Mouse (Mus musculus) midbrain, embryonic 13.5 days (tissue): ENCODE results near the gene Ntmt1. TPM values are rescaled to one million over a fixed set of nuclear protein-coding genes. Genes with fewer than 3 reads are reported as not detected.
A peak's percentile ranks its signal among the peaks of the same experiment; 100 is the strongest.

Source experiments
- ATAC-seq: fragments of 200-750 bp; cut with Nextera tagmentation; 2 replicates; pipeline ENCODE4 v1.8.0; 2017; ENCODE audit warnings: mild to moderate bottlenecking, moderate TSS enrichment, moderate library complexity
- H3K27ac ChIP-seq: fragments of 300-500 bp; sonication (generic); 2 replicates; pipeline ENCODE4 v1.5.1; 2015; ENCODE audit warnings: inconsistent platforms, mild to moderate bottlenecking, moderate library complexity
- H3K27me3 ChIP-seq: fragments of 300-500 bp; sonication (generic); 2 replicates; pipeline ENCODE4 v1.6.1; 2015; ENCODE audit warnings: mild to moderate bottlenecking, inconsistent platforms
- H3K36me3 ChIP-seq: fragments of 300-500 bp; sonication (generic); 2 replicates; pipeline ENCODE4 v1.6.1; 2015; ENCODE audit warnings: mild to moderate bottlenecking, inconsistent platforms
- H3K4me1 ChIP-seq: fragments of 300-500 bp; sonication (generic); replicated peaks from 2 replicates; pipeline ENCODE4 v1.6.1; 2015; ENCODE audit warnings: inconsistent platforms
- H3K4me2 ChIP-seq: fragments of 300-500 bp; sonication (generic); replicated peaks from 2 replicates; pipeline ENCODE4 v1.6.1; 2015; ENCODE audit warnings: moderate library complexity, mild to moderate bottlenecking, inconsistent platforms
- H3K4me3 ChIP-seq: fragments of 300-500 bp; sonication (generic); replicated peaks from 2 replicates; pipeline ENCODE4 v1.5.1; 2015; ENCODE audit warnings: mild to moderate bottlenecking, inconsistent platforms
- H3K9ac ChIP-seq: fragments of 300-500 bp; sonication (generic); replicated peaks from 2 replicates; pipeline ENCODE4 v1.6.1; 2015; ENCODE audit warnings: mild to moderate bottlenecking, inconsistent platforms
- H3K9me3 ChIP-seq: fragments of 300-500 bp; sonication (generic); 2 replicates; pipeline ENCODE4 v1.6.1; 2016; ENCODE audit warnings: mild to moderate bottlenecking, inconsistent platforms
- WGBS: fragments of 180-500 bp; shearing (Covaris S2); methylation state at CpG from one replicate; pipeline ENCODE4 v1.1.7; 2015; 5-methylcytosine and 5-hydroxymethylcytosine counted together
- polyA plus RNA-seq: library from polyadenylated mRNA; unstranded; fragments of >200 nt; fragmentation: Nextera tagmentation; extraction: Ambion mirVana; gene quantifications from 2 replicates; pipeline ENCODE4 v1.2.1, GENCODE M21; 2015

Gene Ntmt1
- polyA plus RNA-seq, 1 experiment from 2014 or later: 121 TPM

GRCm38 (mm10) chr2:30787466-30787865 is 20.2 kb upstream of the Ntmt1 start:
- no peak overlapping the region for H3K4me2 ChIP-seq

GRCm38 (mm10) chr2:30792061-30792460 is 15.6 kb upstream of the Ntmt1 start:
- Histone ChIP-seq H3K9me3 (no peaks in the 10 kb centered on the region; the same call in 1 of the 2 replicates), H3K4me1 (peaks cover 40% of the 10 kb centered on the region), H3K4me2 (no peak overlapping the region), H3K27ac (no peak overlapping the region), H3K9ac (no peak overlapping the region), H3K4me3 (no peak overlapping the region), H3K27me3 (no peaks in the 10 kb centered on the region), H3K36me3 (no peaks in the 10 kb centered on the region)
- no peak for ATAC-seq
- WGBS: 80% methylated on average over 7 of the region's 7 CpGs

More at GRCm38 (mm10) chr2:30787466-30787865, 20.2 kb upstream of the Ntmt1 start:
- H3K27ac ChIP-seq: peak overlapping the region; percentile 73
- no peaks in the 10 kb centered on the region for H3K36me3 ChIP-seq
- H3K4me1 ChIP-seq: peaks cover 53% of the 10 kb centered on the region
- ATAC-seq: no peak
- WGBS: 62% methylated on average over 4 of the region's 4 CpGs
- H3K4me3 ChIP-seq: no peak overlapping the region
- H3K9ac ChIP-seq: peak overlapping the region; percentile 32; the same call in 1 of the 2 replicates
- H3K27me3 ChIP-seq: 0 out of 2 replicates have a peak, but pooled peaks cover 3% of the 10 kb centered on the region
- no peaks in the 10 kb centered on the region; the same call in 1 of the 2 replicates for H3K9me3 ChIP-seq

- H3K36me3 ChIP-seq: no peaks in the 10 kb centered on the region
- H3K9ac ChIP-seq: 0 out of 2 replicates have a peak overlapping the region, but pooled peaks have one; percentile 34
- 6% methylated on average over 48 of the region's 48 CpGs for WGBS
- peak overlapping the region; percentile 57 for H3K4me2 ChIP-seq
- H3K9me3 ChIP-seq: no peaks in the 10 kb centered on the region; the same call in 1 of the 2 replicates
- H3K4me1 ChIP-seq: peaks cover 34% of the 10 kb centered on the region
- H3K27ac ChIP-seq: peak overlapping the region; percentile 77
- peak; percentile 73 for ATAC-seq
- peaks cover 6% of the 10 kb centered on the region; the same call in 1 of the 2 replicates for H3K27me3 ChIP-seq
- peak overlapping the region; percentile 34 for H3K4me3 ChIP-seq
These were observed 13.2 kb upstream of the Ntmt1 start for GRCm38 (mm10) chr2:30794179-30795108.

- H3K4me2 ChIP-seq: peak overlapping the region; percentile 57; the same call in 1 of the 2 replicates
- WGBS: 56% methylated on average over 7 of the region's 7 CpGs
- ATAC-seq: no peak; the same call in 1 of the 2 replicates
- no peak overlapping the region for H3K4me3 ChIP-seq
- no peaks in the 10 kb centered on the region for H3K36me3 ChIP-seq
- H3K9me3 ChIP-seq: no peaks in the 10 kb centered on the region; the same call in 1 of the 2 replicates
- H3K27ac ChIP-seq: peak overlapping the region; percentile 77
- H3K4me1 ChIP-seq: peaks cover 41% of the 10 kb centered on the region
- H3K9ac ChIP-seq: peak overlapping the region; percentile 28; the same call in 1 of the 2 replicates
- H3K27me3 ChIP-seq: peaks cover 15% of the 10 kb centered on the region
These were observed 12.2 kb upstream of the Ntmt1 start for GRCm38 (mm10) chr2:30795271-30795888.

GRCm38 (mm10) chr2:30795889-30796275 is 11.7 kb upstream of the Ntmt1 start:
- Histone ChIP-seq H3K9me3 (no peaks in the 10 kb centered on the region), H3K36me3 (no peaks in the 10 kb centered on the region), H3K4me2 (peak overlapping the region; percentile 44), H3K4me1 (peaks cover 45% of the 10 kb centered on the region), H3K27me3 (peaks cover 20% of the 10 kb centered on the region), H3K4me3 (no peak overlapping the region), H3K27ac (peak overlapping the region; percentile 77), H3K9ac (peak overlapping the region; percentile 28)
- ATAC-seq: peak; percentile 7
- WGBS: 46% methylated on average over 5 of the region's 5 CpGs

GRCm38 (mm10) chr2:30796382-30796781 is 11.2 kb upstream of the Ntmt1 start:
- peak overlapping the region; percentile 44 for H3K4me2 ChIP-seq
- no peaks in the 10 kb centered on the region for H3K9me3 ChIP-seq
- WGBS: 4% methylated on average over 11 of the region's 11 CpGs
- H3K4me1 ChIP-seq: peaks cover 50% of the 10 kb centered on the region
- peak overlapping the region; percentile 28 for H3K9ac ChIP-seq
- H3K27ac ChIP-seq: peak overlapping the region; percentile 77
- peak; percentile 74 for ATAC-seq
- H3K27me3 ChIP-seq: peaks cover 25% of the 10 kb centered on the region
- H3K4me3 ChIP-seq: peak overlapping the region; percentile 13
- no peaks in the 10 kb centered on the region for H3K36me3 ChIP-seq

- Histone ChIP-seq H3K9me3 (no peaks in the 10 kb centered on the region), H3K27me3 (peaks cover 48% of the 10 kb centered on the region), H3K4me1 (peaks cover 47% of the 10 kb centered on the region), H3K36me3 (no peaks in the 10 kb centered on the region), H3K9ac (no peak overlapping the region), H3K4me2 (no peak overlapping the region), H3K4me3 (no peak overlapping the region), H3K27ac (no peak overlapping the region)
- WGBS: 88% methylated on average over 3 of the region's 3 CpGs
- no peak for ATAC-seq
These were observed 8.2 kb upstream of the Ntmt1 start for GRCm38 (mm10) chr2:30799456-30799855.

- Histone ChIP-seq H3K9me3 (no peaks in the 10 kb centered on the region), H3K4me1 (peaks cover 39% of the 10 kb centered on the region), H3K27me3 (peaks cover 48% of the 10 kb centered on the region), H3K36me3 (no peaks in the 10 kb centered on the region), H3K4me2 (peak overlapping the region; percentile 84), H3K4me3 (peak overlapping the region; percentile 47), H3K9ac (peak overlapping the region; percentile 67), H3K27ac (no peak overlapping the region)
- ATAC-seq: no peak
- 40% methylated on average over 7 of the region's 7 CpGs for WGBS
These were observed 7.0 kb upstream of the Ntmt1 start for GRCm38 (mm10) chr2:30800671-30801066.

GRCm38 (mm10) chr2:30801067-30801852 is 6.4 kb upstream of the Ntmt1 start:
- peak overlapping the region; percentile 47 for H3K4me3 ChIP-seq
- peaks cover 48% of the 10 kb centered on the region for H3K27me3 ChIP-seq
- no peaks in the 10 kb centered on the region for H3K36me3 ChIP-seq
- no peak overlapping the region for H3K27ac ChIP-seq
- H3K9me3 ChIP-seq: no peaks in the 10 kb centered on the region
- WGBS: under 1% methylated on average over 77 of the region's 77 CpGs
- peaks cover 33% of the 10 kb centered on the region for H3K4me1 ChIP-seq
- peak overlapping the region; percentile 84 for H3K4me2 ChIP-seq
- ATAC-seq: peak; percentile 55; the same call in 1 of the 2 replicates
- peak overlapping the region; percentile 67 for H3K9ac ChIP-seq

GRCm38 (mm10) chr2:30803604-30804003 is 4.0 kb upstream of the Ntmt1 start, which contains the start of gene 1700001O22Rik:
1700001O22Rik (minus strand) TSS chr2:30803661.
- no peaks in the 10 kb centered on the region for H3K36me3 ChIP-seq

GRCm38 (mm10) chr2:30805983-30806382 is 1.6 kb upstream of the Ntmt1 start:
- Histone ChIP-seq H3K36me3 (0 out of 2 replicates have a peak, but pooled peaks cover 2% of the 10 kb centered on the region), H3K27ac (no peak overlapping the region), H3K9me3 (no peaks in the 10 kb centered on the region), H3K27me3 (peaks cover 26% of the 10 kb centered on the region), H3K4me2 (no peak overlapping the region), H3K9ac (no peak overlapping the region), H3K4me1 (peaks cover 38% of the 10 kb centered on the region), H3K4me3 (no peak overlapping the region)
- WGBS: 99% methylated on average over 2 of the region's 2 CpGs
- ATAC-seq: no peak

More at GRCm38 (mm10) chr2:30803604-30804003, 4.0 kb upstream of the Ntmt1 start, which contains the start of gene 1700001O22Rik:
- no peaks in the 10 kb centered on the region for H3K9me3 ChIP-seq
- 78% methylated on average over 3 of the region's 3 CpGs for WGBS
- H3K9ac ChIP-seq: no peak within 1 kb of the TSS
- no peak within 1 kb of the TSS for H3K27ac ChIP-seq
- peaks cover 48% of the 10 kb centered on the region for H3K27me3 ChIP-seq
- peaks cover 26% of the 10 kb centered on the region for H3K4me1 ChIP-seq
- H3K4me2 ChIP-seq: no peak within 1 kb of the TSS
- H3K4me3 ChIP-seq: no peak within 1 kb of the TSS
- no peak for ATAC-seq
